Comparison of ENCODE assay signal across 30 mouse cellular contexts in the genomic region with DNA sequence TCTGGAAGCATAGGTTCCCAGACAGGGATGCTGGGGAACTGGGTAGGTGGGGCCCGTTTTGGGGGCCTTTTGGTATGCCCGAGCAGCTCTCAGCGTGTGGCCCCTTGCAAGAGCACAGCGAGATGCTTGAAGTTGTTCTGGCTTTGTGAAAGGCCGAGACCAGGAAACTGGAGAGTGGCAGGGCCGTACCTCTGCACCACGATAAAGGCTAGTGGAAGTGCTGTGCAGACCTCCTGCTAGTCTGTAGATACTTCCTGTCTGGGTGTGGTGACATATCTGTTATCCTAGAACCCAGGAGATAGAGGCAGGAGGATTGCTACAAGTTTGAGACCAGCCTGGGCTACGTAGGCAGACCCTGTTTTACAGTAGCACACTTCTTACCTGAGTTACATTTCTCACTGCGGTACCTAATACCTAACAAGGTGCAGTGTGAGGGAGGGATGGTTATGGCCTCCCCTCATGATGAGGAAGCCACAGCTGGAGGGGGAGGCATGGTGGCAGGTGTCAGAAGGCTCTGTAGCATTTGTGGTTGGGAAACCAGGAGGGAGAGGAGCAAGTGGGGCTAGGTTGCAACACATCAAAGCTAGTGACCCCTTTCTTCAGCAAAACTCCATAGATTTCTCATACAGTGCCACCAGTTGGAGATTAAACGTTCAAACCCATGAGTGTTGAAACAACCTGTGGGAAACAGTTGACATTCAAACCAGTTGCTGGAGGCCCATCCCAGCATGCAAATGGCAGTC. TPM values are rescaled to one million over a fixed set of nuclear protein-coding genes. Genes with fewer than 3 reads are reported as not detected.
DNase-seq lines count a peak whose midpoint lies in the region; ATAC-seq and TF ChIP-seq lines count a peak whose summit lies in the region.
"Had no signal": no experiment of that assay in that cellular context is flagged by ENCODE, and none has a peak within 500 bp of the region (broad histone marks: within the 10 kb centered on the region; RNA-seq: fewer than 3 reads in every experiment).

No protein-coding gene starts in this region.

- H3K4me3 ChIP-seq in kidney, embryonic 15.5 days (replicated peaks), result no peak overlapping the region
- H3K4me3 ChIP-seq in liver, embryonic 12.5 days, result peak overlapping the region; percentile 18; the same call in 1 of the 2 replicates
- H3K4me3 ChIP-seq in heart, adult 2 months, result no peak overlapping the region
- H3K4me3 ChIP-seq: forebrain, embryonic 15.5 days; heart, embryonic 13.5 days; hindbrain, embryonic 13.5 days; limb, embryonic 12.5 days; midbrain, embryonic 12.5 days; neural tube, embryonic 13.5 days had no signal

- H3K4me1 ChIP-seq in kidney, embryonic 15.5 days, result no peaks in the 10 kb centered on the region
- H3K4me1 ChIP-seq in liver, embryonic 12.5 days, result peaks cover 98% of the 10 kb centered on the region
- peaks cover 3% of the 10 kb centered on the region; the same call in 1 of the 2 replicates for H3K4me1 ChIP-seq in heart, adult 2 months (ENCODE audit: control insufficient read depth, insufficient read depth, low read length)
- H3K4me1 ChIP-seq: forebrain, embryonic 15.5 days; hindbrain, embryonic 13.5 days; limb, embryonic 12.5 days; midbrain, embryonic 12.5 days; neural tube, embryonic 13.5 days had no signal

- intact Hi-C loops in heart, adult 2 months (cut with DNase I), result no loop called here

- no peak for TF ChIP-seq CTCF in heart, adult 2 months (IDR thresholded peaks at IDR 0.05)

- no peak overlapping the region for H3K4me2 ChIP-seq in kidney, embryonic 15.5 days
- H3K4me2 ChIP-seq in liver, embryonic 12.5 days, result peak overlapping the region; percentile 66
- H3K4me2 ChIP-seq: forebrain, embryonic 15.5 days; heart, embryonic 13.5 days; hindbrain, embryonic 13.5 days; limb, embryonic 12.5 days; lung, embryonic 14.5 days; midbrain, embryonic 12.5 days; neural tube, embryonic 13.5 days had no signal

- H3K9ac ChIP-seq in kidney, embryonic 15.5 days, result no peak overlapping the region
- H3K9ac ChIP-seq in liver, embryonic 12.5 days, result peak overlapping the region; percentile 70
- H3K9ac ChIP-seq in heart, adult 2 months (ENCODE audit: low read depth, low read length), result no peak overlapping the region
- H3K9ac ChIP-seq: forebrain, embryonic 15.5 days; heart, embryonic 13.5 days; hindbrain, embryonic 13.5 days; limb, embryonic 12.5 days; lung, embryonic 14.5 days; midbrain, embryonic 12.5 days; neural tube, embryonic 13.5 days had no signal

- H3K79me2 ChIP-seq in heart, adult 2 months (replicated peaks; ENCODE audit: control insufficient read depth, insufficient read depth, low read length), result no peaks in the 10 kb centered on the region

- H3K27me3 ChIP-seq in kidney, embryonic 15.5 days, result no peaks in the 10 kb centered on the region
- H3K27me3 ChIP-seq in liver, embryonic 12.5 days (replicated peaks), result no peaks in the 10 kb centered on the region
- no peaks in the 10 kb centered on the region for H3K27me3 ChIP-seq in heart, adult 2 months (ENCODE audit: control insufficient read depth, insufficient read depth, low read length)
- H3K27me3 ChIP-seq: forebrain, embryonic 15.5 days; hindbrain, embryonic 13.5 days; limb, embryonic 12.5 days; midbrain, embryonic 12.5 days; neural tube, embryonic 13.5 days had no signal

- peaks cover 96% of the 10 kb centered on the region for H3K36me3 ChIP-seq in kidney, embryonic 15.5 days
- H3K36me3 ChIP-seq in liver, embryonic 12.5 days, result peaks cover 92% of the 10 kb centered on the region
- peaks cover 4% of the 10 kb centered on the region; the same call in 1 of the 2 replicates for H3K36me3 ChIP-seq in heart, adult 2 months (ENCODE audit: control insufficient read depth, insufficient read depth, low read length)

- TF ChIP-seq POLR2A in heart, adult 2 months (IDR thresholded peaks at IDR 0.05; ENCODE audit: insufficient read depth, low read depth, low read length), result no peak

- DNase-seq in kidney, adult 9 months, result no peak
- DNase-seq in c-Kit-positive CD71-positive TER-119-positive erythroid progenitor cells, embryonic 14.5 days (ENCODE audit: low spot score), result peak; percentile 62
- DNase-seq in heart, adult 2 months, result no peak
- DNase-seq in testis, postnatal 10 days (ENCODE audit: low spot score), result no peak
- DNase-seq in frontal cortex, postnatal 25 days (ENCODE audit: low spot score in 2 of 2), result no peak
- DNase-seq: adrenal gland, postnatal 14 days; cerebellum, adult 9-10 months; kidney, adult 8-10 months; lung, embryonic 14.5 days; lung, postnatal 4 days; right cerebral cortex, adult 18-20 months; thymus, adult 2 months had no signal

- no peak overlapping the region for H3K27ac ChIP-seq in kidney, embryonic 15.5 days
- peak overlapping the region; percentile 96 for H3K27ac ChIP-seq in liver, embryonic 12.5 days
- no peak overlapping the region for H3K27ac ChIP-seq in heart, adult 2 months
- H3K27ac ChIP-seq: forebrain, embryonic 15.5 days; heart, embryonic 13.5 days; hindbrain, embryonic 13.5 days; limb, embryonic 12.5 days; midbrain, embryonic 12.5 days; neural tube, embryonic 13.5 days had no signal

- 0 out of 2 replicates have a peak, but pooled peaks have one; percentile 40 for ATAC-seq in kidney, embryonic 15.5 days (replicated peaks; ENCODE audit: low FRiP score)
- ATAC-seq in liver, embryonic 12.5 days, result peak; percentile 89
- ATAC-seq in megakaryocyte-erythroid progenitor cell, adult 5-6 weeks (replicated peaks; ENCODE audit: low FRiP score, low TSS enrichment, poor library complexity, severe bottlenecking), result peak; percentile 52
- ATAC-seq: forebrain, embryonic 15.5 days; inflammation-experienced regulatory T-cells, adult 6 months had no signal

- no peak for TF ChIP-seq EP300 in heart, adult 2 months (IDR thresholded peaks at IDR 0.05; ENCODE audit: insufficient read depth, low read depth, low read length)

- WGBS in kidney, embryonic 15.5 days, result 88% methylated on average over 10 of the region's 10 CpGs
- WGBS in liver, embryonic 12.5 days (ENCODE audit: insufficient replicate concordance), result 32% methylated on average over 10 of the region's 10 CpGs
- WGBS in heart, adult 2 months, result 85% methylated on average over 10 of the region's 10 CpGs

- no peaks in the 10 kb centered on the region for H3K9me3 ChIP-seq in kidney, embryonic 15.5 days (replicated peaks)
- H3K9me3 ChIP-seq in liver, embryonic 12.5 days (replicated peaks), result no peaks in the 10 kb centered on the region
- H3K9me3 ChIP-seq: forebrain, embryonic 15.5 days; heart, embryonic 13.5 days; hindbrain, embryonic 13.5 days; limb, embryonic 12.5 days; midbrain, embryonic 12.5 days; neural tube, embryonic 13.5 days had no signal

RNA-seq across cellular contexts. Expression of a gene that starts 14.7 kb away (rescaled TPM):
- 2.0 and 3.7 TPM in 2 replicates for polyA plus RNA-seq in kidney, embryonic 15.5 days (2015; fragmentation: Nextera tagmentation; extraction: Ambion mirVana)
- polyA plus RNA-seq in liver, embryonic 12.5 days (2016; fragmentation: Nextera tagmentation; extraction: Ambion mirVana), result 6.4 and 7.5 TPM in 2 replicates
- total RNA-seq in megakaryocyte-erythroid progenitor cell, adult 5-6 weeks (2014; fragmentation: Nextera tagmentation), result not detected in 2 replicates
- total RNA-seq in megakaryocyte-erythroid progenitor cell, adult 5-6 weeks (2017), result not detected in 2 replicates
- total RNA-seq in heart, adult 2 months (2021), result under 1 TPM; 0.23 to 0.52 TPM
- polyA plus RNA-seq in heart, adult 2 months (2012; rRNA removed), result 0.67 and 1.4 TPM in 2 replicates
- polyA plus RNA-seq: inflammation-experienced regulatory T-cells, adult 6 months had no signal

RNA-seq across cellular contexts. Expression of a gene that starts 34.8 kb away (rescaled TPM):
- 43.0 and 46.4 TPM in 2 replicates for polyA plus RNA-seq in kidney, embryonic 15.5 days (2015; fragmentation: Nextera tagmentation; extraction: Ambion mirVana)
- polyA plus RNA-seq in liver, embryonic 12.5 days (2016; fragmentation: Nextera tagmentation; extraction: Ambion mirVana), result 69.3 TPM in 2 replicates
- 113 and 130 TPM in 2 replicates for total RNA-seq in megakaryocyte-erythroid progenitor cell, adult 5-6 weeks (2014; fragmentation: Nextera tagmentation)
- 27.5 and 51.5 TPM in 2 replicates for total RNA-seq in megakaryocyte-erythroid progenitor cell, adult 5-6 weeks (2017)
- 10 to 100 TPM; 85.1 to 95.8 TPM for total RNA-seq in heart, adult 2 months (2021)
- 110 and 131 TPM in 2 replicates for polyA plus RNA-seq in heart, adult 2 months (2012; rRNA removed)

RNA-seq across cellular contexts. Expression of a gene that starts 44.4 kb away (rescaled TPM):
- polyA plus RNA-seq in kidney, embryonic 15.5 days (2015; fragmentation: Nextera tagmentation; extraction: Ambion mirVana), result 79.0 and 89.6 TPM in 2 replicates
- 57.9 and 60.0 TPM in 2 replicates for polyA plus RNA-seq in liver, embryonic 12.5 days (2016; fragmentation: Nextera tagmentation; extraction: Ambion mirVana)
- 45.8 and 55.6 TPM in 2 replicates for total RNA-seq in megakaryocyte-erythroid progenitor cell, adult 5-6 weeks (2014; fragmentation: Nextera tagmentation)
- total RNA-seq in megakaryocyte-erythroid progenitor cell, adult 5-6 weeks (2017), result 26.8 and 32.7 TPM in 2 replicates
- total RNA-seq in heart, adult 2 months (2021), result 10 to 100 TPM; 25.6 to 28.5 TPM
- polyA plus RNA-seq in heart, adult 2 months (2012; rRNA removed), result 47.8 and 54.1 TPM in 2 replicates

RNA-seq across cellular contexts. Expression of a gene that starts 47.3 kb away (rescaled TPM):
- not detected in 2 replicates for polyA plus RNA-seq in kidney, embryonic 15.5 days (2015; fragmentation: Nextera tagmentation; extraction: Ambion mirVana)
- polyA plus RNA-seq in liver, embryonic 12.5 days (2016; fragmentation: Nextera tagmentation; extraction: Ambion mirVana), result not detected in 2 replicates
- total RNA-seq in megakaryocyte-erythroid progenitor cell, adult 5-6 weeks (2014; fragmentation: Nextera tagmentation), result not detected in 2 replicates
- total RNA-seq in megakaryocyte-erythroid progenitor cell, adult 5-6 weeks (2017), result not detected in 2 replicates
- total RNA-seq in heart, adult 2 months (2021), result not detected
- polyA plus RNA-seq in heart, adult 2 months (2012; rRNA removed), result not detected in 2 replicates
- total RNA-seq: adrenal gland, postnatal 14 days; gastrocnemius, postnatal 4 days; heart, postnatal 25 days; layer of hippocampus, postnatal 14 days; left cerebral cortex, postnatal 10 days had no signal
- polyA plus RNA-seq: cortical plate, adult 2 months; embryonic facial prominence, embryonic 11.5 days; forebrain, embryonic 15.5 days; heart, embryonic 13.5 days; hindbrain, embryonic 13.5 days; inflammation-experienced regulatory T-cells, adult 6 months; large intestine, adult 2 months; limb, embryonic 12.5 days; lung, embryonic 14.5 days; midbrain, embryonic 12.5 days; neural tube, embryonic 13.5 days; small intestine, adult 2 months had no signal
